Mouse (Mus musculus) stomach, postnatal 0 days (tissue): ENCODE measurements around the gene Mllt6.

Experiments
- CTCF ChIP-seq: IDR thresholded peaks from 2 replicates; pipeline ENCODE4 v1.5.1; 2016; ENCODE audit warnings: antibody characterized with exemption, low read depth, mild to moderate bottlenecking, moderate library complexity
- EP300 ChIP-seq: optimal IDR thresholded peaks from 2 replicates; pipeline ENCODE3; 2016; ENCODE audit warnings: antibody characterized with exemption

DNA sequence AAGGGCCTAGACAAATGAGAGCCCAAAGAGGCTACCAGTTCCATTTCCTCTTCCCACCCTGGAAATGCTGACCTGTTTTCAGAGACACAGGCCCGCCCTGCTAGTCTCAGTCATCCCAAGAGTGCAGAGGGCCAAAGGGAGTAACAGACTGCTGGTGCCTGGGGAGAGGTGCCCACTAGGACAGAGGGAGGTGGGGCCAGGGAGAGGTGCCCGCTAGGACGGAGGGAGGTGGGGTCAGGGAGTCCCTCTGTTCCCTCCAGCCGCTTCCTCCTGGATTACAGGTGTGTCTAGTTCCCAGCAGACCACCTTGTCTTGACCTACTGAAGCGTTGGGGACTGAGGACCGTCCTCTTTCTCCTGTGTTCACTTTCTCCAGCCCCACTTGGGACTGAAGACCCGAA is 21.6 kb downstream of the Mllt6 start:
- TF ChIP-seq CTCF, result no peak
- no peak for TF ChIP-seq EP300
